Mouse (Mus musculus) spleen, adult 2 months (tissue): ENCODE results near the gene Olfr494. TPM values are rescaled to one million over a fixed set of nuclear protein-coding genes. Genes with fewer than 3 reads are reported as not detected.

Experiments used
- DNase-seq, 2 experiments: peaks; one replicate each; pipeline versions ENCODE4 v3.0.0 to v3.0.0-alpha.2; 2012 to 2021; ENCODE audit warnings: low spot score in 2 of 2, low read depth in 1 of 2
- H3K27ac ChIP-seq: fragments of 200-500 bp; 2 replicates; pipeline ENCODE4 v1.5.1; 2012; ENCODE audit warnings: low read length, inconsistent platforms; ENCODE audit not compliant: insufficient read depth
- H3K27me3 ChIP-seq: fragments of 200-500 bp; 2 replicates; pipeline ENCODE4 v1.6.1; 2012; ENCODE audit warnings: mild to moderate bottlenecking, moderate library complexity, low read length, inconsistent platforms; ENCODE audit not compliant: control insufficient read depth, insufficient read depth
- H3K36me3 ChIP-seq: fragments of 200-500 bp; 2 replicates; pipeline ENCODE4 v1.6.1; 2012; ENCODE audit warnings: mild to moderate bottlenecking, low read length, inconsistent platforms; ENCODE audit not compliant: control insufficient read depth, insufficient read depth
- H3K4me1 ChIP-seq: fragments of 200-500 bp; 2 replicates; pipeline ENCODE4 v1.6.1; 2011; ENCODE audit warnings: inconsistent platforms; ENCODE audit not compliant: control insufficient read depth, insufficient read depth, insufficient read length
- H3K4me3 ChIP-seq: fragments of 200-500 bp; 2 replicates; pipeline ENCODE4 v1.5.1; 2011; ENCODE audit warnings: mild to moderate bottlenecking, inconsistent platforms; ENCODE audit not compliant: insufficient read depth, insufficient read length; ENCODE audit errors: extremely low read depth
- CTCF ChIP-seq: fragments of 200-500 bp; IDR thresholded peaks from 2 replicates; pipeline ENCODE4 v1.5.1; 2011; ENCODE audit warnings: mild to moderate bottlenecking, inconsistent platforms; ENCODE audit not compliant: insufficient read depth, insufficient read length, insufficient replicate concordance; ENCODE audit errors: extremely low read depth
- POLR2A ChIP-seq: fragments of 200-500 bp; IDR thresholded peaks from 2 replicates; pipeline ENCODE4 v1.6.1; 2011; ENCODE audit warnings: low read depth, low read length, inconsistent platforms
- WGBS: fragments of 180-500 bp; shearing (Covaris S2); methylation state at CpG from one replicate; pipeline ENCODE4 v1.1.7; 2018; 5-methylcytosine and 5-hydroxymethylcytosine counted together
- polyA plus RNA-seq: library from polyadenylated mRNA; depleted of rRNA; stranded (reverse); fragments of >200 nt; gene quantifications from 2 replicates; pipeline ENCODE4 v1.2.3, GENCODE M21; 2012; rRNA removed

Gene Olfr494
- polyA plus RNA-seq = not detected in 2 replicates

DNA sequence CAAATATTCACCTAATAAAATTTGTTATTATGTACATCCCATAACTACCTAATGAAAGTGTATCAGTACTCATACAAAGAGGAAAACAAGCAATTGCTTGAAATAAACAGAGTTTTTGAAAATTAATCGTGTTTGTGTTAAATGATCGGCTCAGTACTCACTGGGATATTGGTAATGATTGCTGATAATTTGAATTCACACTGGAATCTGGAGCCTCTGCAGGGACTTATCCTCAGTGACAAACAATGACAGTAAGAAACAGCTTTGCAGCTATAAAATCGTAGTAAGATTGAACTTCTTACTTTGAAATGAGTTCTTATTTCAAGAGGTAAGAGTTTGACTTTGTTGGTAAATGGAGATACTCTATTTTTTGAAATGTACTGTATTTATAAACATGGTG is at the start of gene Olfr494:
Olfr494 (plus strand) TSS at position 301 of the 400 bp plus-strand sequence.
- WGBS = 79% methylated on average over 3 of the region's 3 CpGs
- no peak for TF ChIP-seq CTCF
- TF ChIP-seq POLR2A = no peak

DNA sequence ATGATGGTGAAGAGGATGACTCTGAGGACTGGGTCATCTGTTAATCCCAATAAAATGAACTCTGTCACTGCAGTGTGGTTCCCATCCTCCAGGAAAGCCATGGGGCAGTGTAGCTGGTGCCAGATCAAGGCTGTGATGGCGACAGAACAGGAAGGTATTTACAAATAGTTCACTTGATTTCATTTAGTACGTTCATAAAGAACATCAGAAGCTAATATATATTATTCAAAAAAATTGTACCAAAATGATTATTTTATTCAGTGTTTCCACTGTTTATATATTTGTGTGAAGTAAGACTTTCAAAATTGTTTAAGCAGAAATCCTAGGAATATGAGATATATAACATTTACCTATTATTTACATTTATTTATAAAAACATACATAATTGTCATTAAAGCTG is 41.6 kb upstream of the Olfr494 start, which contains the start of gene Olfr492:
Olfr492 (minus strand) TSS at position 101 of the 400 bp plus-strand sequence.
- Histone ChIP-seq H3K4me1 (no peaks in the 10 kb centered on the region), H3K4me3 (no peak within 1 kb of the TSS), H3K36me3 (no peaks in the 10 kb centered on the region), H3K27me3 (no peaks in the 10 kb centered on the region), H3K27ac (no peak within 1 kb of the TSS)
- TF ChIP-seq CTCF = no peak
- no peak for TF ChIP-seq POLR2A
- 72% methylated on average over 2 of the region's 2 CpGs for WGBS
- no peak for DNase-seq

More for the DNA sequence above, at the start of gene Olfr494:
- no peak for DNase-seq
- Histone ChIP-seq H3K36me3 (no peaks in the 10 kb centered on the region), H3K27ac (no peak within 1 kb of the TSS), H3K4me1 (no peaks in the 10 kb centered on the region), H3K27me3 (no peaks in the 10 kb centered on the region), H3K4me3 (no peak within 1 kb of the TSS)

DNA sequence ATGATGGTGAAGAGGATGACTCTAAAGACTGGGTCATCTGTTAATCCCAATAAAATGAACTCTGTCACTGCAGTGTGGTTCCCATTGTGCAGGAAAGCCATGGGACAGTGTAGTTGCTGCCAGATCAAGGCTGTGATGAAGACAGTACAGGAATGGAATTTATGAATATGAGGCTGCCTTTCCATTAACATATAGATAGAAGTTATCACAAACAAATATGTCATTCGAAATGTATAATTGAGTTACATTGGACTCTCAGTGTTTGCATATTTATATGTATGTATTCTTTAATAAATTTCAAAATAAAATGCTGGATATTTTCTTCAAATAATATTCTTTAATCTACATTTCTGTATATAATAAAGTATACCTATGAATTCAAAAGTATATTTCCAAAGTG is 18.3 kb upstream of the Olfr494 start, which contains the start of gene Olfr493:
Olfr493 (minus strand) TSS at position 101 of the 400 bp plus-strand sequence.
- 69% methylated on average over 1 of the region's 1 CpGs for WGBS
- no peaks in the 10 kb centered on the region for H3K4me1 ChIP-seq
- no peak for DNase-seq
- no peak within 1 kb of the TSS for H3K4me3 ChIP-seq
- H3K36me3 ChIP-seq = no peaks in the 10 kb centered on the region
- no peak within 1 kb of the TSS for H3K27ac ChIP-seq
- TF ChIP-seq CTCF (no peak), POLR2A (no peak)
- no peaks in the 10 kb centered on the region for H3K27me3 ChIP-seq

DNA sequence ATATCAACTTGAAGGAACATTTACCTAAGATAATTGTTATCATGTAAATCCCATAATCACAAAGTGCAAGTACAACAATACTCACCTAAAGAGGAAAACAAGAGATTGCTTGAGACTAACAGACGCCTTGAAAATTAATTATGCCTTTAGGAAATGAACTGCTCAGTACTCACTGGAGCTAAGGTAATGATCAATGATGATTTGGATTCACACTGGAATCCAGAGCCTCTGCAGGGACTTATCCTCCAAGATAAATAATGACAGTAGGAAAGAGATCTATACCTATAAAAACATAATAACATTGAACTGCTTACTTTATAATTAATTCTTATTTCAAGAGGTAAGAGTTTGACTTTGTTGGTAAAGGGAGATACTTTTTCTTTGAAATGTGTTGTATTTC is 27.7 kb downstream of the Olfr494 start, which contains the start of gene Olfr495:
Olfr495 (plus strand) TSS at position 301 of the 400 bp plus-strand sequence.
- WGBS = 79% methylated on average over 1 of the region's 1 CpGs
- H3K27ac ChIP-seq = no peak within 1 kb of the TSS
- H3K4me3 ChIP-seq = no peak within 1 kb of the TSS
- no peaks in the 10 kb centered on the region for H3K4me1 ChIP-seq
- no peaks in the 10 kb centered on the region for H3K27me3 ChIP-seq
- no peak for DNase-seq
- no peak for TF ChIP-seq POLR2A
- TF ChIP-seq CTCF = no peak
- no peaks in the 10 kb centered on the region for H3K36me3 ChIP-seq

Other genes with a start within 250 kb of the Olfr494 start
- not detected in 2 replicates for gene Olfr484, start 237.9 kb upstream of the Olfr494 start, polyA plus RNA-seq
- not detected in 2 replicates for gene Olfr485, start 205.5 kb upstream of the Olfr494 start, polyA plus RNA-seq
- gene Olfr486, start 192.6 kb upstream of the Olfr494 start, polyA plus RNA-seq = not detected in 2 replicates
- gene Olfr487, start 150.7 kb upstream of the Olfr494 start, polyA plus RNA-seq = not detected in 2 replicates
- not detected in 2 replicates for gene Olfr488, start 107.0 kb upstream of the Olfr494 start, polyA plus RNA-seq
- gene Olfr490, start 76.4 kb upstream of the Olfr494 start, polyA plus RNA-seq = not detected in 2 replicates
- not detected in 2 replicates for gene Olfr491, start 51.9 kb upstream of the Olfr494 start, polyA plus RNA-seq
- gene Olfr492, start 41.7 kb upstream of the Olfr494 start, polyA plus RNA-seq = not detected in 2 replicates
- not detected in 2 replicates for gene Olfr493, start 18.4 kb upstream of the Olfr494 start, polyA plus RNA-seq
- not detected in 2 replicates for gene Olfr495, start 27.8 kb downstream of the Olfr494 start, polyA plus RNA-seq
- gene Olfr497, start 55.1 kb downstream of the Olfr494 start, polyA plus RNA-seq = not detected in 2 replicates
- not detected in 2 replicates for gene Olfr498, start 100.0 kb downstream of the Olfr494 start, polyA plus RNA-seq
- not detected in 2 replicates for gene Olfr502, start 159.7 kb downstream of the Olfr494 start, polyA plus RNA-seq
- gene Olfr503, start 179.2 kb downstream of the Olfr494 start, polyA plus RNA-seq = not detected in 2 replicates
- not detected in 2 replicates for gene Olfr504, start 200.5 kb downstream of the Olfr494 start, polyA plus RNA-seq
- not detected in 2 replicates for gene Olfr506, start 245.5 kb downstream of the Olfr494 start, polyA plus RNA-seq